Mouse (Mus musculus) stomach, embryonic 15.5 days (tissue): ENCODE results near the gene Cep295nl. TPM values are rescaled to one million over a fixed set of nuclear protein-coding genes. Genes with fewer than 3 reads are reported as not detected.
A peak's percentile ranks its signal among the peaks of the same experiment; 100 is the strongest.

ENCODE experiments used
- ATAC-seq: fragments of 200-750 bp; cut with Nextera tagmentation; 2 replicates; pipeline ENCODE4 v1.8.0; 2017; ENCODE audit warnings: low read depth, moderate number of reproducible peaks, moderate TSS enrichment; ENCODE audit not compliant: insufficient read depth, low FRiP score
- H3K27ac ChIP-seq: fragments of 300-500 bp; sonication (generic); 2 replicates; pipeline ENCODE4 v1.5.1; 2015; ENCODE audit warnings: mild to moderate bottlenecking, inconsistent platforms
- H3K27me3 ChIP-seq: fragments of 300-500 bp; sonication (generic); replicated peaks from 2 replicates; pipeline ENCODE4 v1.6.1; 2015; ENCODE audit warnings: inconsistent platforms
- H3K36me3 ChIP-seq: fragments of 300-500 bp; sonication (generic); 2 replicates; pipeline ENCODE4 v1.6.1; 2015; ENCODE audit warnings: inconsistent platforms
- H3K4me1 ChIP-seq: fragments of 300-500 bp; sonication (generic); 2 replicates; pipeline ENCODE4 v1.6.1; 2015; ENCODE audit warnings: inconsistent platforms
- H3K4me2 ChIP-seq: fragments of 300-500 bp; sonication (generic); 2 replicates; pipeline ENCODE4 v1.6.1; 2015; ENCODE audit warnings: mild to moderate bottlenecking, inconsistent platforms
- H3K4me3 ChIP-seq: fragments of 300-500 bp; sonication (generic); replicated peaks from 2 replicates; pipeline ENCODE4 v1.5.1; 2015; ENCODE audit warnings: inconsistent platforms
- H3K9ac ChIP-seq: fragments of 300-500 bp; sonication (generic); 2 replicates; pipeline ENCODE4 v1.6.1; 2015; ENCODE audit warnings: inconsistent platforms
- H3K9me3 ChIP-seq: fragments of 300-500 bp; sonication (generic); 2 replicates; pipeline ENCODE4 v1.6.1; 2016; ENCODE audit warnings: inconsistent platforms
- WGBS: fragments of 180-500 bp; shearing (Covaris S2); methylation state at CpG from one replicate; pipeline ENCODE4 v1.1.7; 2015; 5-methylcytosine and 5-hydroxymethylcytosine counted together
- polyA plus RNA-seq: library from polyadenylated mRNA; unstranded; fragments of >200 nt; fragmentation: Nextera tagmentation; extraction: Ambion mirVana; gene quantifications from 2 replicates; pipeline ENCODE4 v1.2.1, GENCODE M21; 2015

Cep295nl gene
- polyA plus RNA-seq, 1 experiment from 2014 or later, result 0.42 TPM

GRCm38 (mm10) chr11:118330777-118331176 lies 11.5 kb downstream of the Cep295nl start:
- H3K27ac ChIP-seq, result no peak overlapping the region
- H3K4me1 ChIP-seq, result peaks cover 16% of the 10 kb centered on the region
- no peak overlapping the region for H3K9ac ChIP-seq
- no peak overlapping the region for H3K4me3 ChIP-seq
- no peaks in the 10 kb centered on the region for H3K36me3 ChIP-seq
- no peaks in the 10 kb centered on the region for H3K9me3 ChIP-seq
- no peak overlapping the region for H3K4me2 ChIP-seq
- WGBS, result 95% methylated on average over 16 of the region's 16 CpGs
- H3K27me3 ChIP-seq, result no peaks in the 10 kb centered on the region
- ATAC-seq, result no peak

GRCm38 (mm10) chr11:118330361-118330760 lies 11.9 kb downstream of the Cep295nl start:
- no peaks in the 10 kb centered on the region for H3K27me3 ChIP-seq
- ATAC-seq, result no peak
- no peaks in the 10 kb centered on the region for H3K9me3 ChIP-seq
- WGBS, result 91% methylated on average over 14 of the region's 14 CpGs
- peaks cover 16% of the 10 kb centered on the region for H3K4me1 ChIP-seq
- no peak overlapping the region for H3K4me2 ChIP-seq
- H3K27ac ChIP-seq, result no peak overlapping the region
- H3K9ac ChIP-seq, result no peak overlapping the region
- H3K36me3 ChIP-seq, result no peaks in the 10 kb centered on the region
- no peak overlapping the region for H3K4me3 ChIP-seq

- H3K36me3 ChIP-seq, result no peaks in the 10 kb centered on the region
- WGBS, result 91% methylated on average over 5 of the region's 5 CpGs
- no peak overlapping the region for H3K4me2 ChIP-seq
- peaks cover 16% of the 10 kb centered on the region for H3K4me1 ChIP-seq
- H3K9me3 ChIP-seq, result no peaks in the 10 kb centered on the region
- H3K27me3 ChIP-seq, result no peaks in the 10 kb centered on the region
- H3K9ac ChIP-seq, result no peak overlapping the region
- H3K4me3 ChIP-seq, result no peak overlapping the region
- ATAC-seq, result no peak
- H3K27ac ChIP-seq, result no peak overlapping the region
Observed at GRCm38 (mm10) chr11:118328947-118329346, 13.4 kb downstream of the Cep295nl start.

GRCm38 (mm10) chr11:118328511-118328910 lies 13.8 kb downstream of the Cep295nl start:
- H3K27me3 ChIP-seq, result no peaks in the 10 kb centered on the region
- peaks cover 16% of the 10 kb centered on the region for H3K4me1 ChIP-seq
- ATAC-seq, result no peak
- H3K9ac ChIP-seq, result no peak overlapping the region
- no peaks in the 10 kb centered on the region for H3K36me3 ChIP-seq
- WGBS, result 92% methylated on average over 6 of the region's 6 CpGs
- H3K4me3 ChIP-seq, result no peak overlapping the region
- 0 out of 2 replicates have a peak overlapping the region, but pooled peaks have one; percentile 9 for H3K27ac ChIP-seq
- no peak overlapping the region for H3K4me2 ChIP-seq
- H3K9me3 ChIP-seq, result no peaks in the 10 kb centered on the region

GRCm38 (mm10) chr11:118326991-118327971 lies 15.0 kb downstream of the Cep295nl start:
- no peak overlapping the region; the same call in 1 of the 2 replicates for H3K4me2 ChIP-seq
- WGBS, result 65% methylated on average over 24 of the region's 24 CpGs
- H3K27ac ChIP-seq, result peak overlapping the region; percentile 75
- no peaks in the 10 kb centered on the region for H3K27me3 ChIP-seq
- no peaks in the 10 kb centered on the region for H3K36me3 ChIP-seq
- H3K4me1 ChIP-seq, result peaks cover 16% of the 10 kb centered on the region
- no peaks in the 10 kb centered on the region for H3K9me3 ChIP-seq
- ATAC-seq, result peak; percentile 70; the same call in 1 of the 2 replicates
- H3K9ac ChIP-seq, result no peak overlapping the region
- no peak overlapping the region for H3K4me3 ChIP-seq

GRCm38 (mm10) chr11:118326491-118326890 lies 15.8 kb downstream of the Cep295nl start:
- peaks cover 16% of the 10 kb centered on the region for H3K4me1 ChIP-seq
- WGBS, result 89% methylated on average over 4 of the region's 4 CpGs
- no peak overlapping the region for H3K4me3 ChIP-seq
- ATAC-seq, result no peak
- H3K9me3 ChIP-seq, result no peaks in the 10 kb centered on the region
- no peak overlapping the region for H3K27ac ChIP-seq
- H3K4me2 ChIP-seq, result no peak overlapping the region
- H3K9ac ChIP-seq, result no peak overlapping the region
- H3K27me3 ChIP-seq, result no peaks in the 10 kb centered on the region
- H3K36me3 ChIP-seq, result no peaks in the 10 kb centered on the region

GRCm38 (mm10) chr11:118324541-118324940 lies 17.8 kb downstream of the Cep295nl start:
- Histone ChIP-seq H3K27ac (no peak overlapping the region), H3K27me3 (no peaks in the 10 kb centered on the region), H3K4me3 (no peak overlapping the region), H3K36me3 (0 out of 2 replicates have a peak, but pooled peaks cover 1% of the 10 kb centered on the region), H3K4me1 (peaks cover 16% of the 10 kb centered on the region), H3K9me3 (no peaks in the 10 kb centered on the region), H3K4me2 (no peak overlapping the region), H3K9ac (no peak overlapping the region)
- no peak for ATAC-seq
- 61% methylated on average over 5 of the region's 5 CpGs for WGBS

- WGBS, result 81% methylated on average over 5 of the region's 5 CpGs
Observed at GRCm38 (mm10) chr11:118323974-118324373, 18.3 kb downstream of the Cep295nl start.

GRCm38 (mm10) chr11:118322647-118323046 lies 19.7 kb downstream of the Cep295nl start:
- H3K27me3 ChIP-seq, result no peaks in the 10 kb centered on the region
- no peak overlapping the region for H3K27ac ChIP-seq
- peaks cover 14% of the 10 kb centered on the region; the same call in 1 of the 2 replicates for H3K36me3 ChIP-seq
- no peaks in the 10 kb centered on the region for H3K9me3 ChIP-seq
- WGBS, result 60% methylated on average over 3 of the region's 3 CpGs
- peaks cover 16% of the 10 kb centered on the region for H3K4me1 ChIP-seq
- no peak overlapping the region for H3K4me3 ChIP-seq
- H3K4me2 ChIP-seq, result no peak overlapping the region
- no peak overlapping the region for H3K9ac ChIP-seq
- ATAC-seq, result no peak

More at GRCm38 (mm10) chr11:118323974-118324373, 18.3 kb downstream of the Cep295nl start:
- peaks cover 7% of the 10 kb centered on the region; the same call in 1 of the 2 replicates for H3K36me3 ChIP-seq
- ATAC-seq, result no peak
- H3K4me1 ChIP-seq, result peaks cover 16% of the 10 kb centered on the region
- no peaks in the 10 kb centered on the region for H3K27me3 ChIP-seq
- H3K4me2 ChIP-seq, result no peak overlapping the region
- no peak overlapping the region for H3K27ac ChIP-seq
- no peak overlapping the region for H3K9ac ChIP-seq
- H3K9me3 ChIP-seq, result no peaks in the 10 kb centered on the region
- H3K4me3 ChIP-seq, result no peak overlapping the region

- Histone ChIP-seq H3K27me3 (no peaks in the 10 kb centered on the region), H3K27ac (no peak overlapping the region), H3K9ac (no peak overlapping the region), H3K4me2 (no peak overlapping the region), H3K9me3 (no peaks in the 10 kb centered on the region), H3K36me3 (peaks cover 15% of the 10 kb centered on the region; the same call in 1 of the 2 replicates), H3K4me1 (peaks cover 9% of the 10 kb centered on the region; the same call in 1 of the 2 replicates), H3K4me3 (no peak overlapping the region)
- ATAC-seq, result no peak
- WGBS, result 58% methylated on average over 4 of the region's 4 CpGs
Observed at GRCm38 (mm10) chr11:118321971-118322370, 20.3 kb downstream of the Cep295nl start.

- H3K4me3 ChIP-seq, result no peak overlapping the region
- WGBS, result 78% methylated on average over 7 of the region's 7 CpGs
- ATAC-seq, result no peak
- H3K4me2 ChIP-seq, result no peak overlapping the region
- H3K27me3 ChIP-seq, result no peaks in the 10 kb centered on the region
- 0 out of 2 replicates have a peak, but pooled peaks cover 5% of the 10 kb centered on the region for H3K4me1 ChIP-seq
- H3K9ac ChIP-seq, result no peak overlapping the region
- no peaks in the 10 kb centered on the region for H3K9me3 ChIP-seq
- H3K36me3 ChIP-seq, result peaks cover 19% of the 10 kb centered on the region; the same call in 1 of the 2 replicates
- H3K27ac ChIP-seq, result no peak overlapping the region
Observed at GRCm38 (mm10) chr11:118321500-118321899, 20.8 kb downstream of the Cep295nl start.

- no peak overlapping the region for H3K27ac ChIP-seq
- peaks cover 32% of the 10 kb centered on the region for H3K36me3 ChIP-seq
- no peak overlapping the region for H3K9ac ChIP-seq
- H3K27me3 ChIP-seq, result no peaks in the 10 kb centered on the region
- WGBS, result 56% methylated on average over 5 of the region's 5 CpGs
- ATAC-seq, result no peak
- H3K4me1 ChIP-seq, result no peaks in the 10 kb centered on the region
- H3K9me3 ChIP-seq, result no peaks in the 10 kb centered on the region
- H3K4me3 ChIP-seq, result no peak overlapping the region
- H3K4me2 ChIP-seq, result no peak overlapping the region
Observed at GRCm38 (mm10) chr11:118318678-118319077, 23.6 kb downstream of the Cep295nl start.
